Mouse (Mus musculus) lung, postnatal 25 days (tissue): Measurements from ENCODE around the gene Sox5.

Source experiments
- DNase-seq: peaks from one replicate; pipeline ENCODE4 v3.0.0; 2022; ENCODE audit warnings: low spot score

Gene Sox5

DNA sequence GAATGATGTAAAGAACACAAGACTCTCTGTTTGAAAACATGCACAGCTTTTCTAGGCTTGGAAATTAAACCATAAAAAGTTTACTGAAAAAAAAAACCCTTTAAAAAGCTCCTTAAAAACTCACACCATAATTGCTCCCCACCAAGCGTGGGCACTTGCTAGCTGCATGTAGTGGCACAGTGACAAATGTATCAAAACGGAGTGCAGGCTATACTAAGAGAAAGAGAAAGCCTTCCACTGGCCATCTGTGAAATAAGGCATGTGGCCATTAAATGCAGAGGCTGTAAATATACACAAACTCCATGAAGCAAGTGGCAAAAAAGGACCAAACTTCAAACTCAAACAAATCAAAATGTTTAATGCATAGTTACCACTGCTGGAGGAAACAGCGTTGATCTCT, 927.7 kb downstream of the Sox5 start:
- DNase-seq, result no peak

DNA sequence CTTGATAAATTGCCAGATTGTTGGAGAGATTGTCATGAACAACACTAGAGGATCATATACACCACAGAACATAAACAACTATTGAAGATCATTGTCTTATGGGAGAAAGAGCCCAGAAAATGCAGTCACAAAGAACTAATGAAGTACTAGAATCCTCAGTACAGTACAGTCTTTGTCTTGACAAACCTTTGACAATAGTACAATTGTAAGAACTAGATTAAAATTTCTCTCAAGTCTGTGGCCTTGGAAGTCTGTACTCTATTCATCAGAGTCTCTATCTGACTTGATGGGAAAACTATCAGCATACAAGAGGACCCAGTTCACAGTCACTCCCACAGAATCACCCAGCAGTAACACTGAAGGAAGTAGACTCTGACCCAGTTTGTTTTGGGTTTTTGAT, 936.0 kb downstream of the Sox5 start:
- no peak for DNase-seq

DNA sequence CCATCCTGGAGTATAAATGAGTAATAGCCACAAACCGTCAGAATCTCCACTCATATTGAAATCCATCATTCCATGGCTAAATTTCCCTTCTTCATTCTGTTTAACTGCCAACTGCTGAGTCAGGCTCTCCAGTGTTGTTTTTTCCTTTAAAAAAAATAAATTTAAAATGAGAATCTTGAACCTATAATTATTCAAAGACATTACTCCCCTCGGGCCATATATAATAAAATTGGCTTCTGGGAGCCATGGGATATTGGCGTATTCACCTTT, 937.1 kb downstream of the Sox5 start:
- DNase-seq, result no peak

DNA sequence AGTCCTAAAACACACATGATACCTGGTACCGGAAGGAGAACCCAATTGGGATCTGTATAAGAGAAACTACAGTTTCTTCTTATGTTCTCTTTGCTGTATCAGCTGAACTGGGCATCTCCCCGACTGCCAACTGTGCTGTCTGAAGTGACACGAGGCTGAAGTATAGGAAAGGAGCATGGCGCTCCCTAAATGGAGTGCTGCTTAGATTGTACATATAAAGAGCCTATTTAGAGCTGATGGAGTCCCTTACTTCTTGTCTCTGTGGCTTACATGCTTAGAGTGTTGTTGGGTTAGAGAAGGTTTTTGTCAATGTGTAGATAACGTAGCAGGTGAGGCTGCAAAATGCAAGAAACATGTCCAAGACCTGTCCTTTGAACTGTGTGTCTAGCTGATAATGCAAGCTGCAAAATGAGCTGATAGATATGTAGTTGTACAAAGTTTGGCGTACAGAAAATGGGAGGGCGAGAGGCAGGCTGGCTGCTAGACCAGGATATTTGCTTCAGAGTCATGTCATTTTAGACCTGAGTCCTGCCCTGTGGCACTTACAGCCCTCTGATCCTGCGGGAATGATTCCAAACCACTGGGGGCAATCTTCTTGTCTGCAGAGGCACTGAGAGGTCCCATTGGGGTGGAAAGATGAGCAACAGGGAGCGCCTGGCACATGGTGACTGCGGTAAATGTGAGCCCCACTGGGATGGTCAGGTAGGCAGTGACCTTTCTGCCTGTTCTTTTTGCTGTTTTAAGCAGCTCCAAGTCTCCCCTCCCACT, 937.7 kb downstream of the Sox5 start:
- no peak for DNase-seq

DNA sequence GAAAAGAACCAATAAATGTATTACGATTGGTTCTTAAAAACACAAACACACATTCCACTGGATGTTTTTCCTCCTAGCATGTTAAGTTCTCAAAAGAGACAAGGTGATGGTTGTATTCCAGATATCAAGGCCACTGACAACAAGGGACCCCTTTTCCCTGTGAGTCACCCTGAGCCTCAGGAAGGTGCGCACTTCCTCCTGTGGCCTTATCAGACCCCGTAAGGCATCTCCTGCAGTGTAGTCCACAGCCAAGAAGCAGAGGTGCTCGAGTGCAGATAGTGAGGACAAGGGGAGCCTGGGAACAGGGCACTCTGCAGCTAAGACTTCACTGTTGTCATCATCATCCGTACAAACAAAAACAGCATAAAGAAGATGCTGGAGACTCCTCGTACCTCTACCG, 939.8 kb downstream of the Sox5 start:
- no peak for DNase-seq

DNA sequence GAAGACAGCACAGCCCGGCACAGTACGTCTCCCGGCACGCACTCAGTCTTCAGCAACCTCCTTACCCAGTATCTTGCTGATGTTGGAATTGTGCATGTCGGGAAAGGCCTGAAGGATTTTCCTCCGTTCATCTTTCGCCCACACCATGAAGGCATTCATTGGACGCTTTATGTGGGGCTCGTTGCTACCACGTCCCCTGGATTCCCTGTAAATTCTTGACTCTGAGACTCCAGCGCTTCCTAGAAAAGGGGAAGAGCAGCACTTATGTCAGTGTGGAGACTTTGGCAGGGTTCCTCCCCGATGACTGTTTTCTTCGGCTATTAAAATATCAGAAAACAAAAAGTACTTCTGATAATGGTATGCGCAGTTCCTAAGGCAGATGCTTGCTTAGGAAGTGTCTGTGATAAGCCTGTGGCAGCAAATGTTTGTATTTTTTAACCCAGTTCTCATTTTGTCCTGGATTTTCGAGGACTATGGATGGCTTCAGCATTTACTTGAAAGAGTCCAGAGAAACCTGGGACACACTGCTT, 940.6 kb downstream of the Sox5 start:
- DNase-seq, result no peak

DNA sequence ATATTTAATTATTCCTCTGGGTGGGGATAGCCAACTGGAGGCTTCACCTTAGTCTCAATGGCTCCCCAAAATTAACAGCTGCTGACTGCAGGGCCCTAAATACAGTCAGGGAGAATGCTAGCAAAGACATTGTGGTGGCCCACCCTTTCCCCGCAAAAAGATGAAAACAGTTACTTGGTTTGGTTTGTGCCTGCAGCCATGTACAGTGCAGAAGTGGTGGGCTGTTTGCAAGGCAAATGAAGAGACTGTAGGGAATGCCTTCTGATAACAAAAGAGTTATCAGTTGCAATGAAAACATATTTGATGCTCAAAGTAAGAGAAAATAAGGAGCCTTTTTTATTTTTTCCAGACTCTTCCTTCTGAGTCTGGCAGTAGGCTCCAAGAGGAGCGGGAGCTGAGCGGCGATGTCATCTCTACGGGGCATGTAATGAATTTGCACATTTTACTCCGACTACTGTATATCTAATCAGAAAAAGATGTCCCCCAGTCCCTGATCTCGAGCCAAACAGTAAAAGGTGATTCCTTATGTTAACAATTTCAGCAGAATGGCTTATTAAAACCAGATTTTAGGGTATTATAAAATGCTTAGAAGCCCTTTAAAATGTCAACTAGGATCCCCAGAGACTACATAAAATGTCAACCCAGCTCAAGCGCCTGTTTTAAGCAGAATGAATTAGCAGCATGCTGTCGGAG, 943.2 kb downstream of the Sox5 start:
- no peak for DNase-seq

DNA sequence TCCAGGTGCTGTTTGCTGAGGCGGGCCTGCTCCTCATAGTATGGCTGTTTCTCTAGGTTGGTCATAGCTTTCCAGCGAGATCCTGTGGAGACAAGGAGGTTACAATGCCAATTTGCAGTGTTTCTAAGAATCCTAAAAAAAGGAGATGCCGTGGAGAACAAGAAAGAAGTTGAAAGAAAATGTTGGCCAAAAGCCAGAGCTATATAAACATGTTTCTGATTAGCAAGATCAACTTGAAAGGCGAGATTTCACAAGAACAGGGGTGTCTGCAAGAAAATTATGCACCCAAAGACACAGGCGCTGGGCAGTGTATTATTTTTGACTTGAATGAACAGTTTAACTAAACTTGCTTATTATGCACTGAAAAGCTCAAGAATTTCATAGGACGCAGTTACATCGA, 946.4 kb downstream of the Sox5 start:
- no peak for DNase-seq

DNA sequence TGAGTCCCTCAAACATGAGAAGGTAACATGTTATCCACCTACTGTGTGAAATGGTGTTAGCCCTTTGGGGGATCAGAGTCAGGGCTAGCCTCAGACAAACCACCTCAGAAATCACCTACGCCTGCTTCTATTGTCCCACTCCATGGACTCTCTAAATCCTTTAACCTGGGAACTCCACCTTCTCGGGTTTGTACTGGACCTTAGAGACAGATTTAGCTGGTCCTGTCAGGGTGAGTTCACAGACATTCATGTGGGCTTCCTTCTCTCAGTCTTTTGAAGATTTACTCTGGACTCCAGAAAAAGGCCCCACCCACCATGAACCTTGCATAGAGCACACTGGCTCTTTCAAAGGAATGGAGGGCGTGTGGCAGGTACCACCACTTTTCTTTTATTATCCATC, 947.8 kb downstream of the Sox5 start:
- DNase-seq, result no peak

DNA sequence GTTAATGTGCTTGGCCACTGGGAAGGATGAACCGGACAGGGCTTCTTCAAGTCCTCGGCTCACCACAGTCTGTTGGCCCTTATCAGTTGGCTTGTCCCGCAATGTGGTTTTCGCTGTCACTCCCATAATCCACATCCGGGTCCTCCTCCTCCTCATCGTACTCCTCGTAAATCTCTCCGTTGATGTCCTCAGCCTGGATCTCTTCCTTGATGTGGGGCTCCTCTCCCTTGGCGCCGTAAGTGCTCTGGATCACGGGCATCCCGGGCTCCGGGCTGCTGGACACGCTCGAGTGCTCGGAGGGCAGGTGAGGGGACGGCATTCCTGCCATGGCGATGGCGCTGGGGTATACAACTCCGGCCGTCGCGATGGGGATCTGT, 948.6 kb downstream of the Sox5 start:
- DNase-seq, result no peak

DNA sequence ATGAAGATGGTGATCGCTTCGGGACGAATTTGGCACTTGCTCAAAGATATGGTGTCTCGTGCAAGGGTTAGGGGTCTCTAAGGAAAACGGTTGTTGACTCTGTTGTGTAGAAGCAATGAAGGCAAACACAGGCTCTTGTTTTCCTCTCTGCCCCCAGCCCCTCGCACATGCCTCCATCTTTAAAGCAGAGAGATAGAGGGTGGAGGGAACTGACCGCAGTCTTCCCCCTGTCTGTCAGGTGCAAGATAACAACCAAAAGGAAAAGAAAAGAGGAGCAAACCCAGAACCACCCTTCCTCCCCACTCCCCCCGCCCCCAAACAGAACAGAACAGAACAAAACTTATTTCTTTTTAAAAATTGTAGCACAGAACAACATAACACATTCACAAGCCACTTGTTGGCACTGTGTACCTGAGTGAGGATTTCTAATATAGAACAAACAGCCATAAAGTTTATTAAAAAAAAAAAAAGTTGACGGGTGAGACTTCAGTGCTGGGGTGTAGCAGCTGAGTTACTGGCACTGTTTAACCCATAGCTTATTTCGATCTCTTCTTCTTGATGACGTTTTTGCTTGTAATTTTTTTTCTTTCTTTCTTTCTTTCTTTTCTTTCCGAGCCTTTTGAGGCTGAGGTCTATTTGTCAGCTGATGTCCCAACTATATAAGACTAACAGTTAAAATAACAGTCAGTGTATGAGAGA, 949.1 kb downstream of the Sox5 start:
- DNase-seq, result no peak

DNA sequence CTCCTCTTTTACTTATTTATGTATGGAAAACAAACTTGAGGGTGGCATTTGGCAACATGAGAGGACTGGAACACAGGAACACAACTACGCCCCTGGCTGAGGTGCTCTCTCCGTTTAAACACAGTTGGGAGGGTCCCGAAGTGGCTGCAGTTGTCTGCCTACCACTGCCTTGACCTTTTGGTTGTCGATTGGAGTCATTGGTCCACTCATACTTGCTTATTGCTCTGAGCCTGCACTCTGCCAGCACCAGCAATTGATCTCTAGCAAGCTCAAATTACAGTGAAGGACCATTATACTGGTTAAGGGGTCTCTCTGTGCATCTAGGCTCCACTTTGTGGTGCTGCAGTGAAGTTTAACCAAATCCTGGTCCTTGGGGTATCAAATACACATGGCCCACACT, 950.5 kb downstream of the Sox5 start:
- DNase-seq, result no peak

DNA sequence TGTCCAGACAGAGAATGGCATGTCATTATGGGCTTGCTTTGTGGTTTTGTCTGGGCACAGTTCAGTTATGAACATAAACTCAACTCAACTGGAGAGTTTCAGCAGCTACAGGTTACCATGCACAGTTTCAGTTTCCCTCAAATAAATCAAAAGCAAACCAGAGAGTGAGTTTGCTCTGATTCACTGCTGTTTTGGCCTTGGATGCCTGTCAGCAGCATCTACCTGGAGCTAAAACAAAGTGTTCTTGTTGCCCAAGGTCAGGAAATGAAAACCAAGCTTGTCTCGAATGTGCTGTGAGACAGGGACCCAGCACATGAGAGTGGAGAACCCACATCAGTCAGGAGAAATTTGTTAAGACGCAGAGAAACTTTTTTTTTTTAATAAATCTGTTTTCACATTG, 951.6 kb downstream of the Sox5 start:
- no peak for DNase-seq

DNA sequence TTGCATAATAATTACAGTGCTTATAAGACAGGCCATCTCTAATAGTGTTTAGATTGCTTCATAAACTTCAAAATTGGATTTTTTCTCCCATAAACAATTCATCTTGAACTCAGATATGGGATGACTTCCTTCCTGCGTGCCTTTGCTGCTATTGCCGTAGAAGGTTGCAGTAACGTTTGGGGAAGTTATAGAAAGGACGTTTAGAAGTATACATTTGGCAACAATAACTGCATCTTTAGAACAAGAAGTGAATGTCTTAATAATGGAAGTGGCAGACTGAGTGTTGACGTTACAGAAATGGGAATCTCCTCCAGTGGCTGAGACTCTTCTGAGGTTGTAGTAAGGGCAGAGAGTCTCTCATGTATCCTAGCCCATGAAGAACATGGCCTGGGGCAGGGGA, 955.0 kb downstream of the Sox5 start:
- DNase-seq, result no peak

DNA sequence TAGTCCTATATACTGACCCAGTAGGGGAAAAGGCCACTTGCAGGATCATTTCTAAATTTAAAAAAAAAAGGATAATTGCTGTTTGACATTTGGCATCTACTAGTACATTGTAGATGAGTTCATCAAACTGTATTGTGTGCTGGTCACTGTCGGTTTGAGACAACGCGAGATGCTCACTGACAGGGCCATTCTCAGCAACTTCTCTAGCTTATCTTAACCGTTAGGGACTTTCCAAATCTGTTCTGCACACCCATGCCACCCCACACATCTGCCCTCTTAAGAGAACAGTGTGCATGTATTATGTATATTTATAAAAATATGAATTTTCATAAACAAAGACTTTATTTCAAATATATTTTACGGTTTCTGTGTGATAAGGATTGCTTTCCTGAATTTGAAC, 955.8 kb downstream of the Sox5 start:
- no peak for DNase-seq

DNA sequence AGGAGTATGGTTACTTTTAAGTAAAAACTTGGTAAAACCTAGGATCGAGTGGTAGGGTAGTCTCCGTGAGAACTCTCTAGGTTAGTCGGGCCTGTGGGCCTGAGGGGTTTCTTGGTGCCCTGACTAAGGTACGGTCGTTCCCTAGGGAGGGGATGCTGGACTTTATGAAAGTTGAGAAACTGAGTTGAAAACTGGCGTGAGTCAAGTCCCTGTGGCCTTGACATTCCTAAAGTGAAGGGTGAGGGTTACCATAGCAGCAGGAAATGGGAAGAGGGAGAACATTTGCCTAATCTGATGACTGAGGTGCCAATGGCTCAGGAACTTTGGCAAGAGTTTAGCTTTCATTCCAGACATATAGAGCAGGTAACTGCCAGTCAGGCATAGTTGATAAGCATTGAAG, 956.7 kb downstream of the Sox5 start:
- DNase-seq, result no peak

DNA sequence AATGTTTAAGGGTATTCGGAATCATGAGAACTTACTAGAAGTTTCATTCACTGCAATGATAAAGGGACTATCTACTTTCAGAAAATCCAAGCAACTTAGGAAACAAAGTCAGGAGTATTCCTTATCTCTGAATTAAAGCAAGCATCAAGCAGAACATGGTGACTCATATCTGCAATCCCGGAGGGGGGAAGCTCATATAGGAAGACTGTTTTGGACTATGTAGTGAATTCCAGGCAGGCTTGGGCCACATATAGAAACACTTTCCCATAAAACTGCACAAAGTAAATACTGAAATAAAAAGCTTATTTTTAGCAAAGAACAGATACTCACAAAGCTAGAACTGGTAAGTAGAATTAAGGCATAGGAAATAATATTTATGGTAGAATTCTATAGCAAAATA, 993.3 kb downstream of the Sox5 start:
- no peak for DNase-seq

DNA sequence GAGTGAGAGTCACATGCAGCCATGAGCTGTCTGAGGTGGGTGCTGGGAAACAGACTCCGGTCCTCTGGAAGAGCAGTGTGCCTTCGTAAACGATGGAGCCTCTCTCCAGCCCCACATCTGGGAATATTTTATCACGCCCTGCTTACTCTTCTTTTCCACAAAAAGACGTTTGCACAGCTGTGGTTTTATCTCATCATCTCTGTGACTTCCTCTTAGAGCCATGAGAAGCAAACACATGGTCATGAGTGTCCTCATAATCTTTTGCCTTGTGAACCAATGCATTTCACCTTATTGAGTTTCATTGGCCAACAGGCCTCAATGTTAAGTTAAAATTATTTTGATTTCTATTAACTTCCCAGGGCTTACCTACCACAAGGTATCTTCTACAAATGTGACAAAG, 994.4 kb downstream of the Sox5 start:
- DNase-seq, result no peak

DNA sequence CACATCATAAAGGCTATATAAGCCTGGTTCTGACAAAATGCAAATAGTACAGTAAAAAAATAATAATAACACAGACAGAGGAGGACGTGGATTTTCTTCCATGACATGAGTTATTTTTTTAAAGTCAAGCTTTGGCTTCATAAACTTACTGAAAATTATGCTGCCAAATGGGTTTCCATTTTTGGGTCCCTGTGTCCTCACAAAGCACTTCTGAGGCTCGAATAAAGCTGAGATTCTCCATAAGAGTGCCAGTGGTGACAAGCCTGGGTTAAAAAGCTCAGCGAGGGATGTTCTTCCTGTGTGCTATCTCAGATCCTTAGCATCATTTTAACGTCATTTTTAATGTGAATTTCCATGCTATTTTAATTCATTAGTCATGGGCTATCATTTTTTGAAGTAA, 996.1 kb downstream of the Sox5 start:
- no peak for DNase-seq
